Mouse (Mus musculus): ENCODE results near the gene Lgi1.

DNA sequence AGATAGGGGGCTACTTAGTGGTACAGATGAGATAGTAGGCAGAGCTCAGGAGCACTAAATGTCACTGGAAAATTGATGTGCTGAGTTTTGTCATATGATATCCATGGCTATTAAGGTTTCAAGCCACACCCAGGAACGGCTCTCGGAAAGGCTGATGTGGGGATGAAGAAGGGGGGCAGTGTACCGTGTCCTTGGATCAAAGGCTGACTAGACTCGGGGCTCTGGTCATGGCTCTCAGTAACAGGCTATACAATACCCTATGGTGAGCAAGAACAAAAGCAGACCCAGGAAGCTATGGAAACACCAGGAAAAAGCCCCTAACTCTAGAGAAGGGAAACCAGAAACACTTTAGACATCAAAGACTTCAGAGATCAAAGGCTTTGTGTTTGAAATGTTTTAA is 31.8 kb upstream of the Lgi1 start:
- no peak for TF ChIP-seq GATA1 (IDR thresholded peaks at IDR 0.05; ENCODE audit: borderline replicate concordance, low read length)
- no peak for TF ChIP-seq FLI1 (IDR thresholded peaks at IDR 0.05; ENCODE audit: low read length)

Measured in megakaryocyte, embryonic 14.5 days (primary cell).